Mouse (Mus musculus) embryonic fibroblast, embryonic 13.5 days (primary cell): Measurements from ENCODE around the gene Tspan14. TPM values are rescaled to one million over a fixed set of nuclear protein-coding genes. Genes with fewer than 3 reads are reported as not detected.

Experiments
- H3K27ac ChIP-seq: 2 replicates; pipeline ENCODE4 v1.5.1; 2012; ENCODE audit warnings: low read length, control low read depth, inconsistent platforms; ENCODE audit not compliant: insufficient read depth
- H3K4me1 ChIP-seq: 2 replicates; pipeline ENCODE4 v1.6.1; 2011; ENCODE audit warnings: low read length; ENCODE audit not compliant: control insufficient read depth, insufficient read depth
- H3K4me3 ChIP-seq: 2 replicates; pipeline ENCODE4 v1.5.1; 2011; ENCODE audit warnings: mild to moderate bottlenecking, control low read depth, low read length; ENCODE audit not compliant: insufficient read depth
- CTCF ChIP-seq: IDR thresholded peaks from 2 replicates; pipeline ENCODE4 v1.5.1; 2011; ENCODE audit warnings: mild to moderate bottlenecking, control low read depth, low read length, moderate library complexity, borderline replicate concordance; ENCODE audit not compliant: insufficient read depth
- POLR2A ChIP-seq: IDR thresholded peaks from 2 replicates; pipeline ENCODE4 v1.6.1; 2011; ENCODE audit warnings: low read depth, mild to moderate bottlenecking, control low read depth, low read length, moderate library complexity
- polyA plus RNA-seq: library from polyadenylated mRNA; stranded (reverse); fragments of >200 nt; gene quantifications from 2 replicates; pipeline ENCODE4 v1.2.4, GENCODE M21; 2011; ENCODE audit warnings: low read depth; ENCODE audit not compliant: missing spikeins, insufficient read length

The Tspan14 gene
- 17.7 and 22.0 TPM in 2 replicates for polyA plus RNA-seq

GRCm38 (mm10) chr14:40966392-40966861 lies at the start of gene Tspan14:
Tspan14 (minus strand) TSS chr14:40966807.
- Histone ChIP-seq H3K4me1 (peaks cover 6% of the 10 kb centered on the region; the same call in 1 of the 2 replicates), H3K4me3 (peak within 1 kb of the TSS; percentile 83), H3K27ac (peak within 1 kb of the TSS; percentile 61)
- no peak for TF ChIP-seq CTCF
- TF ChIP-seq POLR2A = peak; percentile 91

GRCm38 (mm10) chr14:41014701-41015240 lies 48.2 kb upstream of the Tspan14 start:
- peaks cover 8% of the 10 kb centered on the region; the same call in 1 of the 2 replicates for H3K4me1 ChIP-seq
- H3K27ac ChIP-seq = no peak overlapping the region
- no peak overlapping the region for H3K4me3 ChIP-seq
- no peak for TF ChIP-seq CTCF

GRCm38 (mm10) chr14:41013630-41014613 lies 47.3 kb upstream of the Tspan14 start, which contains the start of gene Fam213a:
Fam213a (minus strand) TSS chr14:41013788.
- Histone ChIP-seq H3K27ac (no peak within 1 kb of the TSS), H3K4me1 (peaks cover 8% of the 10 kb centered on the region; the same call in 1 of the 2 replicates), H3K4me3 (peak within 1 kb of the TSS; percentile 50)
- TF ChIP-seq POLR2A (peak; percentile 67), CTCF (no peak)

GRCm38 (mm10) chr14:41013143-41013542 lies 46.5 kb upstream of the Tspan14 start:
- peaks cover 8% of the 10 kb centered on the region; the same call in 1 of the 2 replicates for H3K4me1 ChIP-seq
- H3K27ac ChIP-seq = no peak overlapping the region
- TF ChIP-seq CTCF (no peak), POLR2A (no peak)
- peak overlapping the region; percentile 50 for H3K4me3 ChIP-seq

GRCm38 (mm10) chr14:41011916-41012315 lies 45.3 kb upstream of the Tspan14 start:
- peaks cover 1% of the 10 kb centered on the region; the same call in 1 of the 2 replicates for H3K4me1 ChIP-seq
- no peak for TF ChIP-seq CTCF
- TF ChIP-seq POLR2A = no peak
- H3K27ac ChIP-seq = no peak overlapping the region
- no peak overlapping the region for H3K4me3 ChIP-seq

GRCm38 (mm10) chr14:41008138-41008537 lies 41.5 kb upstream of the Tspan14 start:
- H3K4me1 ChIP-seq = no peaks in the 10 kb centered on the region
- TF ChIP-seq CTCF = no peak
- TF ChIP-seq POLR2A = no peak
- no peak overlapping the region for H3K4me3 ChIP-seq
- no peak overlapping the region for H3K27ac ChIP-seq

GRCm38 (mm10) chr14:41007641-41008040 lies 41.0 kb upstream of the Tspan14 start:
- TF ChIP-seq POLR2A (no peak), CTCF (no peak)
- Histone ChIP-seq H3K4me1 (no peaks in the 10 kb centered on the region), H3K27ac (no peak overlapping the region), H3K4me3 (no peak overlapping the region)

- TF ChIP-seq POLR2A (no peak), CTCF (no peak)
- no peak overlapping the region for H3K27ac ChIP-seq
- H3K4me1 ChIP-seq = no peaks in the 10 kb centered on the region
- H3K4me3 ChIP-seq = no peak overlapping the region
These were observed 40.3 kb upstream of the Tspan14 start for GRCm38 (mm10) chr14:41006899-41007298.

- H3K27ac ChIP-seq = no peak overlapping the region
- H3K4me1 ChIP-seq = no peaks in the 10 kb centered on the region
- TF ChIP-seq POLR2A (no peak), CTCF (no peak)
- no peak overlapping the region for H3K4me3 ChIP-seq
These were observed 39.7 kb upstream of the Tspan14 start for GRCm38 (mm10) chr14:41006263-41006662.

GRCm38 (mm10) chr14:41005716-41006115 lies 39.1 kb upstream of the Tspan14 start:
- TF ChIP-seq POLR2A = no peak
- no peak for TF ChIP-seq CTCF
- H3K4me1 ChIP-seq = no peaks in the 10 kb centered on the region
- no peak overlapping the region for H3K4me3 ChIP-seq
- no peak overlapping the region for H3K27ac ChIP-seq
